Comparison of ENCODE assay signal across 32 mouse cellular contexts in genomic region chr12:77002551-77003228, GRCm38 (mm10). TPM values are rescaled to one million over a fixed set of nuclear protein-coding genes. Genes with fewer than 3 reads are reported as not detected.
DNase-seq lines count a peak whose midpoint lies in the region; ATAC-seq and TF ChIP-seq lines count a peak whose summit lies in the region.
"Had no signal": no experiment of that assay in that cellular context is flagged by ENCODE, and none has a peak within 500 bp of the region (broad histone marks: within the 10 kb centered on the region; RNA-seq: fewer than 3 reads in every experiment).

No protein-coding gene starts in this region.

- peak; percentile 87 for DNase-seq in MEL (ENCODE audit: low read depth, low spot score)
- peak; percentile 31 for DNase-seq in c-Kit-positive CD71-positive TER-119-negative erythroid progenitor cells, embryonic 14.5 days (ENCODE audit: low read depth)
- no peak for DNase-seq in liver, embryonic 11.5 days (ENCODE audit: low spot score)
- DNase-seq in left cerebral cortex, postnatal 36 days (ENCODE audit: low spot score in 2 of 2): no peak
- DNase-seq in natural killer cell, adult 2 months (ENCODE audit: low spot score in 2 of 2): no peak
- no peak for DNase-seq in urinary bladder, postnatal 14 days (ENCODE audit: low spot score)
- DNase-seq: adrenal gland, postnatal 10 days; cerebellum, adult 18-20 months; cerebellum, postnatal 10 days; gastrocnemius, postnatal 25 days; heart, adult 11 months; heart, postnatal 4 days; kidney, adult 8-10 months; kidney, postnatal 14 days; layer of hippocampus, adult 9-11 months; lung, adult 18-20 months; right cerebral cortex, postnatal 4 days; thymus, adult 18-20 months; thymus, postnatal 36 days had no signal

- H3K4me3 ChIP-seq in MEL (ENCODE audit: control insufficient read depth in 1 of 2, insufficient read depth in 1 of 2, low read depth in 2 of 2, low read length in 2 of 2): peak overlapping the region; percentile 14 to 36
- no peak overlapping the region for H3K4me3 ChIP-seq in liver, embryonic 11.5 days (ENCODE audit: low read depth, low read length)
- no peak overlapping the region for H3K4me3 ChIP-seq in liver, embryonic 16.5 days (ENCODE audit: low read depth, low read length)
- H3K4me3 ChIP-seq: embryonic facial prominence, embryonic 15.5 days; hindbrain, embryonic 13.5 days; limb, embryonic 12.5 days; midbrain, embryonic 13.5 days had no signal

- H3K9ac ChIP-seq in MEL (ENCODE audit: control insufficient read depth, low read depth, low read length, poor library complexity, severe bottlenecking): peak overlapping the region; percentile 58
- no peak overlapping the region; the same call in none of the 2 replicates for H3K9ac ChIP-seq in liver, embryonic 11.5 days (ENCODE audit: low read depth, low read length)
- no peak overlapping the region for H3K9ac ChIP-seq in liver, embryonic 16.5 days (ENCODE audit: low read depth, low read length)
- H3K9ac ChIP-seq: embryonic facial prominence, embryonic 15.5 days; hindbrain, embryonic 13.5 days; limb, embryonic 12.5 days; midbrain, embryonic 13.5 days had no signal

- TF ChIP-seq POLR2A in MEL (IDR thresholded peaks at IDR 0.05; ENCODE audit: control insufficient read depth in 1 of 2, insufficient read depth in 1 of 2, low read depth in 1 of 2, low read length in 2 of 2, poor library complexity in 1 of 2): peak in 1 of 2 experiments; percentile 55; a peak in 1 of 4 replicates

- TF ChIP-seq CTCF in MEL (IDR thresholded peaks at IDR 0.05 in 2 of 3, conservative IDR thresholded peaks at IDR 0.05 in 1 of 3; ENCODE audit: control insufficient read depth in 1 of 3, insufficient read depth in 1 of 3, low read depth in 2 of 3, low read length in 3 of 3, poor library complexity in 1 of 3, severe bottlenecking in 1 of 3): no peak

- peak overlapping the region; percentile 96 for H3K27ac ChIP-seq in MEL (ENCODE audit: control insufficient read depth, low read depth, low read length)
- peak overlapping the region; percentile 79 for H3K27ac ChIP-seq in liver, embryonic 11.5 days (ENCODE audit: low read depth, low read length)
- H3K27ac ChIP-seq in liver, embryonic 16.5 days (ENCODE audit: low read length): no peak overlapping the region
- H3K27ac ChIP-seq: embryonic facial prominence, embryonic 15.5 days; hindbrain, embryonic 13.5 days; limb, embryonic 12.5 days; macrophage; midbrain, embryonic 13.5 days; stomach, postnatal 0 days had no signal

- H3K79me2 ChIP-seq in MEL (ENCODE audit: control insufficient read depth, insufficient read depth, low read length, poor library complexity): no peaks in the 10 kb centered on the region

- H3K4me1 ChIP-seq in MEL (ENCODE audit: control insufficient read depth in 1 of 2, insufficient read depth in 2 of 2, low read length in 2 of 2): peaks cover 10 to 37% of the 10 kb centered on the region in 2 experiments
- H3K4me1 ChIP-seq in liver, embryonic 11.5 days (replicated peaks; ENCODE audit: control insufficient read depth, insufficient read depth, low read length): peaks cover 8% of the 10 kb centered on the region
- peaks cover 9% of the 10 kb centered on the region for H3K4me1 ChIP-seq in liver, embryonic 16.5 days (ENCODE audit: control insufficient read depth, low read depth, low read length)

- intact Hi-C loops in left cerebral cortex, postnatal 36 days (cut with DNase I): loop anchor here (5.0 to 10.0 kb wide), 4 partner anchors 565 to 1090 kb away; no protein-coding TSS in a partner anchor

- 43% methylated on average over 8 of the region's 8 CpGs for WGBS in liver, embryonic 11.5 days
- WGBS in liver, embryonic 16.5 days (ENCODE audit: insufficient replicate concordance): 30% methylated on average over 8 of the region's 8 CpGs

- peak overlapping the region; percentile 34; the same call in 1 of the 2 replicates for H3K4me2 ChIP-seq in liver, embryonic 11.5 days
- peak overlapping the region; percentile 14; the same call in 1 of the 2 replicates for H3K4me2 ChIP-seq in liver, embryonic 16.5 days (ENCODE audit: low read depth, low read length)
- H3K4me2 ChIP-seq: embryonic facial prominence, embryonic 15.5 days; heart, embryonic 11.5 days; hindbrain, embryonic 13.5 days; limb, embryonic 12.5 days; midbrain, embryonic 13.5 days had no signal

- no peaks in the 10 kb centered on the region for H3K27me3 ChIP-seq in MEL (ENCODE audit: control insufficient read depth in 1 of 2, insufficient read depth in 2 of 2, low read length in 2 of 2)
- no peaks in the 10 kb centered on the region for H3K27me3 ChIP-seq in liver, embryonic 11.5 days (replicated peaks; ENCODE audit: control insufficient read depth, insufficient read depth, low read length)
- no peaks in the 10 kb centered on the region for H3K27me3 ChIP-seq in liver, embryonic 16.5 days (ENCODE audit: control insufficient read depth, insufficient read depth, low read depth, low read length)
- H3K27me3 ChIP-seq: CH12.LX; embryonic facial prominence, embryonic 15.5 days had no signal

- H3K9me3 ChIP-seq in MEL (replicated peaks; ENCODE audit: insufficient read depth, low read length): no peaks in the 10 kb centered on the region
- H3K9me3 ChIP-seq in liver, embryonic 11.5 days (ENCODE audit: control insufficient read depth, low read length): no peaks in the 10 kb centered on the region
- no peaks in the 10 kb centered on the region for H3K9me3 ChIP-seq in liver, embryonic 16.5 days (replicated peaks; ENCODE audit: control insufficient read depth, low read length)
- H3K9me3 ChIP-seq: embryonic facial prominence, embryonic 15.5 days; hindbrain, embryonic 13.5 days; limb, embryonic 12.5 days; midbrain, embryonic 13.5 days had no signal

- peak; percentile 38 to 59 for TF ChIP-seq EP300 in MEL (IDR thresholded peaks at IDR 0.05; ENCODE audit: low read depth in 1 of 2, low read length in 2 of 2)

- no peak; the same call in 1 of the 2 replicates for TF ChIP-seq RAD21 in MEL (IDR thresholded peaks at IDR 0.05; ENCODE audit: low read depth, low read length)

- peak; percentile 89 for ATAC-seq in liver, embryonic 11.5 days (replicated peaks; ENCODE audit: low FRiP score)
- peak; percentile 85 for ATAC-seq in liver, embryonic 16.5 days (ENCODE audit: low read depth)
- ATAC-seq: forebrain, embryonic 14.5 days; intestine, embryonic 16.5 days; lung, postnatal 0 days; midbrain, embryonic 13.5 days; Patski had no signal

- H3K36me3 ChIP-seq in MEL (ENCODE audit: control insufficient read depth in 1 of 2, insufficient read depth in 2 of 2, low read length in 2 of 2): peaks cover 0 to 23% of the 10 kb centered on the region in 2 experiments; a peak in 2 of 4 replicates
- no peaks in the 10 kb centered on the region for H3K36me3 ChIP-seq in liver, embryonic 11.5 days (ENCODE audit: control insufficient read depth, insufficient read depth, low read length)
- no peaks in the 10 kb centered on the region for H3K36me3 ChIP-seq in liver, embryonic 16.5 days (ENCODE audit: control insufficient read depth, insufficient read depth)
- H3K36me3 ChIP-seq: embryonic facial prominence, embryonic 15.5 days; hindbrain, embryonic 13.5 days; limb, embryonic 12.5 days; midbrain, embryonic 13.5 days had no signal

TF ChIP-seq in MEL, 35 proteins besides CTCF, POLR2A, EP300 and RAD21 (continues in another document):
- TF ChIP-seq MXI1 (IDR thresholded peaks at IDR 0.05; ENCODE audit: low read depth, low read length) (no peak), CHD1 (IDR thresholded peaks at IDR 0.05; ENCODE audit: low read depth, low read length) (no peak), ZC3H11A (IDR thresholded peaks at IDR 0.05; ENCODE audit: low read depth, low read length) (no peak; the same call in 1 of the 2 replicates), BHLHE40 (IDR thresholded peaks at IDR 0.05; ENCODE audit: borderline replicate concordance, low read depth, low read length) (no peak), NELFE (IDR thresholded peaks at IDR 0.05; ENCODE audit: low read depth, low read length) (peak; percentile 35; the same call in 1 of the 2 replicates), ZNF384 (IDR thresholded peaks at IDR 0.05; ENCODE audit: low read depth, low read length) (peak; percentile 51), ETS1 (IDR thresholded peaks at IDR 0.05; ENCODE audit: low read depth, low read length) (peak; percentile 45; the same call in 1 of the 2 replicates), RCOR1 (IDR thresholded peaks at IDR 0.05; ENCODE audit: low read depth, low read length) (0 out of 2 replicates have a peak, but pooled peaks have one; percentile 7), MAFK (IDR thresholded peaks at IDR 0.05; ENCODE audit: borderline replicate concordance, low read depth, low read length) (no peak), JUND (IDR thresholded peaks at IDR 0.05; ENCODE audit: low read depth, low read length) (0 out of 2 replicates have a peak, but pooled peaks have one; percentile 18), UBTF (IDR thresholded peaks at IDR 0.05; ENCODE audit: borderline replicate concordance, insufficient read depth, low read depth, low read length) (no peak), POLR2AphosphoS5 (IDR thresholded peaks at IDR 0.05; ENCODE audit: borderline replicate concordance, low read depth, low read length) (no peak), SIN3A (IDR thresholded peaks at IDR 0.05; ENCODE audit: low read length) (peak; percentile 73), GATA1 (IDR thresholded peaks at IDR 0.05; ENCODE audit: low read depth, low read length) (peak; percentile 66), MAX (IDR thresholded peaks at IDR 0.05; ENCODE audit: low read length) (no peak; the same call in 1 of the 2 replicates), MYC (IDR thresholded peaks at IDR 0.05; ENCODE audit: low read depth, low read length) (peak; percentile 88), TAL1 (IDR thresholded peaks at IDR 0.05; ENCODE audit: low read length) (peak; percentile 54), SMC3 (IDR thresholded peaks at IDR 0.05; ENCODE audit: low read depth, low read length) (peak; percentile 24), MEF2A (IDR thresholded peaks at IDR 0.05; ENCODE audit: extremely low read depth, insufficient replicate concordance, low read depth, low read length, poor library complexity, severe bottlenecking) (no peak), HCFC1 (IDR thresholded peaks at IDR 0.05; ENCODE audit: low read depth, low read length) (no peak), GABPA (IDR thresholded peaks at IDR 0.05; ENCODE audit: low read depth, low read length) (peak; percentile 6; the same call in 1 of the 2 replicates), ELF1 (IDR thresholded peaks at IDR 0.05; ENCODE audit: low read depth, low read length) (peak; percentile 60), TBP (IDR thresholded peaks at IDR 0.05; ENCODE audit: low read depth, low read length) (peak; percentile 66; the same call in 1 of the 2 replicates)

RNA-seq across cellular contexts. Expression of gene Max, which starts 40.7 kb away (rescaled TPM):
- total RNA-seq in MEL (2012; rRNA removed): 44.9 and 48.2 TPM in 2 replicates
- 100 to 1,000 TPM; 164 to 356 TPM for polyA plus RNA-seq in MEL (2012; ENCODE audit: insufficient read depth in 1 of 2, insufficient read length in 2 of 2, low read depth in 1 of 2, low replicate concordance in 2 of 2, missing spikeins in 1 of 2)
- polyA plus RNA-seq in liver, embryonic 11.5 days (2014; fragmentation: Nextera tagmentation; extraction: Ambion mirVana): 17.8 and 21.9 TPM in 2 replicates
- 5.4 and 7.6 TPM in 2 replicates for polyA plus RNA-seq in liver, embryonic 16.5 days (2015; fragmentation: Nextera tagmentation; extraction: Ambion mirVana)
- 10 to 100 TPM; 67.9 to 77.1 TPM for total RNA-seq in left cerebral cortex, postnatal 36 days (2021)

Comparison
In these comparisons a context has a peak if more than half of its experiments do, and no peak if none do; other contexts are left out.
1. DNase-seq: peak in MEL (single experiment) and c-Kit-positive CD71-positive TER-119-negative erythroid progenitor cells, embryonic 14.5 days (single experiment); none in liver, embryonic 11.5 days (single experiment), left cerebral cortex, postnatal 36 days (0 of 2), natural killer cell, adult 2 months (0 of 2) and urinary bladder, postnatal 14 days (single experiment).
2. H3K4me3 ChIP-seq: peak in MEL (2 of 2); none in liver, embryonic 11.5 days (single experiment) and liver, embryonic 16.5 days (single experiment).